10 mouse cellular contexts compared by ENCODE assay signal in genomic region chr2:18756144-18756543, GRCm38 (mm10).
DNase-seq lines count a peak whose midpoint lies in the region; ATAC-seq lines count a peak whose summit lies in the region.
"Had no signal": no experiment of that assay in that cellular context is flagged by ENCODE, and none has a peak within 500 bp of the region (broad histone marks: within the 10 kb centered on the region; RNA-seq: fewer than 3 reads in every experiment).

No protein-coding gene starts in this region.

- peak; percentile 37 to 46 for DNase-seq in cerebellum, postnatal 14 days
- no peak for DNase-seq in cerebellum, adult 9-11 months
- DNase-seq in kidney, postnatal 14 days = peak; percentile 30
- DNase-seq in kidney, postnatal 10 days = no peak
- DNase-seq in CD4-positive, CD25-positive, alpha-beta regulatory T cell, adult 2 months (ENCODE audit: low read depth, low spot score) = peak; percentile 60
- DNase-seq: spleen, adult 18-20 months had no signal

- ATAC-seq in inflammation-experienced regulatory T-cells, adult 6 months = peak; percentile 50
- no peak for ATAC-seq in monocyte, adult 5-6 weeks (replicated peaks; ENCODE audit: insufficient number of reproducible peaks, low FRiP score, low TSS enrichment, poor library complexity, severe bottlenecking)
- no peak for ATAC-seq in kidney, embryonic 16.5 days (ENCODE audit: low FRiP score, low TSS enrichment)

- H3K4me1 ChIP-seq in kidney, embryonic 16.5 days (ENCODE audit: insufficient read depth, low read length) = 0 out of 2 replicates have a peak, but pooled peaks cover 3% of the 10 kb centered on the region
- H3K4me1 ChIP-seq: hindbrain, embryonic 15.5 days had no signal

- H3K36me3 ChIP-seq in kidney, embryonic 16.5 days (ENCODE audit: insufficient read depth, low read length) = no peaks in the 10 kb centered on the region
- H3K36me3 ChIP-seq: hindbrain, embryonic 15.5 days had no signal

- no peaks in the 10 kb centered on the region for H3K9me3 ChIP-seq in kidney, embryonic 16.5 days (ENCODE audit: low read length)
- H3K9me3 ChIP-seq: hindbrain, embryonic 15.5 days had no signal

- H3K9ac ChIP-seq in kidney, embryonic 16.5 days (replicated peaks; ENCODE audit: low read length) = no peak overlapping the region
- H3K9ac ChIP-seq: hindbrain, embryonic 15.5 days had no signal

- H3K4me3 ChIP-seq in kidney, embryonic 16.5 days (ENCODE audit: low read length) = no peak overlapping the region
- H3K4me3 ChIP-seq: hindbrain, embryonic 15.5 days had no signal

- no peak overlapping the region for H3K27ac ChIP-seq in kidney, embryonic 16.5 days (ENCODE audit: low read length)
- H3K27ac ChIP-seq: hindbrain, embryonic 15.5 days had no signal

- no peak overlapping the region for H3K4me2 ChIP-seq in kidney, embryonic 16.5 days (replicated peaks; ENCODE audit: low read depth, low read length)
- H3K4me2 ChIP-seq: hindbrain, embryonic 15.5 days had no signal

- WGBS in kidney, embryonic 16.5 days = 37% methylated on average over 2 of the region's 2 CpGs

- no peaks in the 10 kb centered on the region for H3K27me3 ChIP-seq in kidney, embryonic 16.5 days (ENCODE audit: insufficient read depth, low read length)
- H3K27me3 ChIP-seq: hindbrain, embryonic 15.5 days had no signal

Comparison
In these comparisons a context has a peak if more than half of its experiments do, and no peak if none do; other contexts are left out.
1. DNase-seq: peak in cerebellum, postnatal 14 days (2 of 2), kidney, postnatal 14 days (single experiment) and CD4-positive, CD25-positive, alpha-beta regulatory T cell, adult 2 months (single experiment); none in cerebellum, adult 9-11 months (single experiment) and kidney, postnatal 10 days (single experiment).